ENCODE assay signal across 11 mouse cellular contexts in the genomic region with DNA sequence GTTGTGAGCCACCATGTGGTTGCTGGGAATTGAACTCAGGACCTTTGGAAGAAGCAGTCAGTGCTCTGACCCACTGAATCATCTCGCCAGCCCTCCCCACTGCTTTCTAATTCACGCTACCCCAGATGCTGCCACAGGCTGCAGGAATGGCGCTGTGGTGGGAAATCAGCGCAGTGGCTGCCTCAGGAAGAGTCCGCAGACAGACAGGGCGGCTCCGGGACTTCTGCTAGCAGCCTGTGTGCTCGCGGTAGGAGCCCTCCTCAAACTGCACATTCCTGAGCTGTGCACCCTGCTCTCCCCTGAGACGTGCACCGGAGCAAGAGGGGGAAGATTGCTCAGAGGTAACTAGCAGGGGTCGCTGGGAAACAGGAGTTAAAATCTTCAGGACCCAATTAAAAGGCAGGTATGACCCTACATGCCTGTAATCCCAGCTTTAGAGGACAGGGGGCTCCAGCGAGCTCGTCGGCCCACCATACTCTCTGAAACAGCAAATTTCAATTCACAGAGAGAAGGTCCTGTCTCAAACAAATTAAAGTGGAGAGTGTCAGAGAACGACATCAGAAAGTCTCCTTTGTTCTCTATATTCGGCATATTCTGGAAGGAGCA. TPM values are rescaled to one million over a fixed set of nuclear protein-coding genes. Genes with fewer than 3 reads are reported as not detected.
A peak's percentile ranks its signal among the peaks of the same experiment; 100 is the strongest.
DNase-seq lines count a peak whose midpoint lies in the region; ATAC-seq and TF ChIP-seq lines count a peak whose summit lies in the region.
"Had no signal": no experiment of that assay in that cellular context is flagged by ENCODE, and none has a peak within 500 bp of the region (broad histone marks: within the 10 kb centered on the region; RNA-seq: fewer than 3 reads in every experiment).

No protein-coding gene starts in this region.

- H3K9ac ChIP-seq in midbrain, postnatal 0 days (replicated peaks; ENCODE audit: low read length, poor library complexity, severe bottlenecking) = no peak overlapping the region

- 34% methylated on average over 17 of the region's 17 CpGs for WGBS in lung, adult 2 months
- WGBS in midbrain, postnatal 0 days = 40% methylated on average over 17 of the region's 17 CpGs

- H3K4me3 ChIP-seq in gastrocnemius, adult 2 months = no peak overlapping the region
- no peak overlapping the region for H3K4me3 ChIP-seq in lung, adult 2 months (replicated peaks; ENCODE audit: extremely low read depth, low read depth, low read length)
- no peak overlapping the region for H3K4me3 ChIP-seq in midbrain, postnatal 0 days (ENCODE audit: low read depth, low read length)

- no peak overlapping the region for H3K27ac ChIP-seq in gastrocnemius, adult 2 months
- no peak overlapping the region for H3K27ac ChIP-seq in midbrain, postnatal 0 days (ENCODE audit: low read depth, low read length)

- DNase-seq in gastrocnemius, adult 2 months = no peak
- DNase-seq in gastrocnemius, postnatal 4 days (ENCODE audit: low spot score in 2 of 2) = no peak
- no peak for DNase-seq in lung, adult 2 months
- no peak for DNase-seq in lung, adult 18-20 months
- DNase-seq in forelimb bud, embryonic 11.5 days (ENCODE audit: low read depth, low spot score) = peak; percentile 31
- peak; percentile 33 for DNase-seq in midbrain, postnatal 0 days (ENCODE audit: low spot score)
- DNase-seq in spleen, postnatal 10 days (ENCODE audit: low spot score in 2 of 2) = no peak
- DNase-seq: cerebellum, adult 11-12 months; gastrocnemius, postnatal 25 days had no signal

- no peak for TF ChIP-seq POLR2A in lung, adult 2 months (IDR thresholded peaks at IDR 0.05; ENCODE audit: borderline replicate concordance, extremely low read depth, low read depth, low read length)

- H3K4me2 ChIP-seq in midbrain, postnatal 0 days (ENCODE audit: low read depth, low read length, poor library complexity, severe bottlenecking) = no peak overlapping the region

- H3K27me3 ChIP-seq in midbrain, postnatal 0 days (ENCODE audit: insufficient read depth, low read length) = no peaks in the 10 kb centered on the region

- TF ChIP-seq CTCF in gastrocnemius, adult 2 months (IDR thresholded peaks at IDR 0.05) = peak; percentile 29
- TF ChIP-seq CTCF in lung, adult 2 months (IDR thresholded peaks at IDR 0.05; ENCODE audit: insufficient read depth, low read length) = peak; percentile 14; the same call in 1 of the 2 replicates
- peak; percentile 41 for TF ChIP-seq CTCF in midbrain, postnatal 0 days (IDR thresholded peaks at IDR 0.05)

- H3K9me3 ChIP-seq in midbrain, postnatal 0 days (ENCODE audit: low read length) = no peaks in the 10 kb centered on the region

- no peak; the same call in 1 of the 2 replicates for ATAC-seq in midbrain, postnatal 0 days (ENCODE audit: low FRiP score)
- ATAC-seq in activated CD4-positive, CD25-positive, alpha-beta regulatory T cell, adult 4 months = no peak

- no peaks in the 10 kb centered on the region for H3K36me3 ChIP-seq in midbrain, postnatal 0 days (ENCODE audit: insufficient read depth, low read length)

- intact Hi-C loops in gastrocnemius, adult 2 months (cut with DNase I) = no loop called here

- no peaks in the 10 kb centered on the region for H3K4me1 ChIP-seq in lung, adult 2 months (ENCODE audit: control insufficient read depth, insufficient read depth, low read length)
- H3K4me1 ChIP-seq in midbrain, postnatal 0 days (ENCODE audit: insufficient read depth, low read length) = no peaks in the 10 kb centered on the region

RNA-seq across cellular contexts. Expression of a gene that starts 10.3 kb away (rescaled TPM):
- not detected for total RNA-seq in gastrocnemius, adult 2 months (2021)
- total RNA-seq in gastrocnemius, postnatal 4 days (2021) = under 1 TPM in 1 of 2 experiments, not detected in 1; 0.32 TPM
- 1.5 and 59.1 TPM in 2 replicates for polyA plus RNA-seq in lung, adult 2 months (2012; rRNA removed)
- not detected in 2 replicates for total RNA-seq in midbrain, postnatal 0 days (2014; rRNA removed)
- not detected in 2 replicates for polyA plus RNA-seq in midbrain, postnatal 0 days (2015; fragmentation: Nextera tagmentation; extraction: Ambion mirVana)
- polyA plus RNA-seq in activated CD4-positive, CD25-positive, alpha-beta regulatory T cell, adult 4 months (2017; shearing (Covaris generic)) = not detected
- total RNA-seq: gastrocnemius, postnatal 25 days; left cerebral cortex, postnatal 25 days had no signal

RNA-seq across cellular contexts. Expression of a gene that starts 37.3 kb away (rescaled TPM):
- total RNA-seq in gastrocnemius, adult 2 months (2021) = 1 to 10 TPM; 7.9 to 9.4 TPM
- 10 to 100 TPM; 10.1 to 11.4 TPM for total RNA-seq in gastrocnemius, postnatal 4 days (2021)
- 3.6 and 4.8 TPM in 2 replicates for polyA plus RNA-seq in lung, adult 2 months (2012; rRNA removed)
- total RNA-seq in midbrain, postnatal 0 days (2014; rRNA removed) = 18.1 and 22.2 TPM in 2 replicates
- 22.7 and 23.3 TPM in 2 replicates for polyA plus RNA-seq in midbrain, postnatal 0 days (2015; fragmentation: Nextera tagmentation; extraction: Ambion mirVana)
- 10 to 100 TPM; 28.1 to 33.1 TPM for polyA plus RNA-seq in activated CD4-positive, CD25-positive, alpha-beta regulatory T cell, adult 4 months (2017; shearing (Covaris generic))

RNA-seq across cellular contexts. Expression of a gene that starts 50.4 kb away (rescaled TPM):
- 10 to 100 TPM; 29.2 to 35.8 TPM for total RNA-seq in gastrocnemius, adult 2 months (2021)
- total RNA-seq in gastrocnemius, postnatal 4 days (2021) = 1 to 10 TPM; 3.7 TPM
- polyA plus RNA-seq in lung, adult 2 months (2012; rRNA removed) = 8.8 and 9.4 TPM in 2 replicates
- 1.5 and 3.3 TPM in 2 replicates for total RNA-seq in midbrain, postnatal 0 days (2014; rRNA removed)
- 2.0 and 2.8 TPM in 2 replicates for polyA plus RNA-seq in midbrain, postnatal 0 days (2015; fragmentation: Nextera tagmentation; extraction: Ambion mirVana)
- 1 to 10 TPM in 1 of 2 experiments, under 1 TPM in 1; 0.18 to 1.2 TPM for polyA plus RNA-seq in activated CD4-positive, CD25-positive, alpha-beta regulatory T cell, adult 4 months (2017; shearing (Covaris generic))

Comparison
In these comparisons a context has a peak if more than half of its experiments do, and no peak if none do; other contexts are left out.
1. DNase-seq: peak in forelimb bud, embryonic 11.5 days (single experiment) and midbrain, postnatal 0 days (single experiment); none in gastrocnemius, adult 2 months (single experiment), gastrocnemius, postnatal 4 days (0 of 2), lung, adult 2 months (single experiment), lung, adult 18-20 months (0 of 2) and spleen, postnatal 10 days (0 of 2).
2. Peak in every context shown above with its lines, with median percentiles within 50 percentile points of each other: CTCF ChIP-seq.